Mouse (Mus musculus): ENCODE measurements around the gene Tmed8.

The Tmed8 gene

GRCm38 (mm10) chr12:87158099-87158498, 42.2 kb downstream of the Tmed8 start:
- no peak for DNase-seq (ENCODE audit: low read depth)

- no peak for DNase-seq (ENCODE audit: low read depth)
Observed at GRCm38 (mm10) chr12:87157361-87157760, 42.9 kb downstream of the Tmed8 start.

- DNase-seq (ENCODE audit: low read depth): peak; percentile 59
Observed at GRCm38 (mm10) chr12:87154448-87154847, 45.8 kb downstream of the Tmed8 start.

- no peak for DNase-seq (ENCODE audit: low read depth)
Observed at GRCm38 (mm10) chr12:87149471-87149870, 50.8 kb downstream of the Tmed8 start.

GRCm38 (mm10) chr12:87148136-87148535, 52.1 kb downstream of the Tmed8 start:
- DNase-seq (ENCODE audit: low read depth): no peak

- DNase-seq (ENCODE audit: low read depth): peak; percentile 94
Observed at GRCm38 (mm10) chr12:87147395-87148089, 52.7 kb downstream of the Tmed8 start, which contains the start of gene Pomt2. TSS of gene Pomt2 (minus strand) at chr12:87147968.

- peak; percentile 77 for DNase-seq (ENCODE audit: low read depth)
Observed at GRCm38 (mm10) chr12:87146966-87147365, 53.3 kb downstream of the Tmed8 start, which contains the start of gene Gstz1. TSS of gene Gstz1 (plus strand) at chr12:87147165.

- no peak for DNase-seq (ENCODE audit: low read depth)
Observed at GRCm38 (mm10) chr12:87142156-87142555, 58.1 kb downstream of the Tmed8 start.

- no peak for DNase-seq (ENCODE audit: low read depth)
Observed at GRCm38 (mm10) chr12:87138768-87139167, 61.5 kb downstream of the Tmed8 start.

GRCm38 (mm10) chr12:87138342-87138701, 61.9 kb downstream of the Tmed8 start:
- DNase-seq (ENCODE audit: low read depth): no peak

- DNase-seq (ENCODE audit: low read depth): no peak
Observed at GRCm38 (mm10) chr12:87137439-87138341, 62.6 kb downstream of the Tmed8 start.

- DNase-seq (ENCODE audit: low read depth): no peak
Observed at GRCm38 (mm10) chr12:87132784-87133183, 67.5 kb downstream of the Tmed8 start.

GRCm38 (mm10) chr12:87132210-87132609, 68.0 kb downstream of the Tmed8 start:
- no peak for DNase-seq (ENCODE audit: low read depth)

GRCm38 (mm10) chr12:87131619-87132018, 68.6 kb downstream of the Tmed8 start:
- peak; percentile 10 for DNase-seq (ENCODE audit: low read depth)

GRCm38 (mm10) chr12:87131181-87131580, 69.1 kb downstream of the Tmed8 start:
- DNase-seq (ENCODE audit: low read depth): no peak

GRCm38 (mm10) chr12:87130224-87130623, 70.0 kb downstream of the Tmed8 start:
- no peak for DNase-seq (ENCODE audit: low read depth)

GRCm38 (mm10) chr12:87127256-87127655, 73.0 kb downstream of the Tmed8 start:
- DNase-seq (ENCODE audit: low read depth): no peak

GRCm38 (mm10) chr12:87121918-87122589, 78.2 kb downstream of the Tmed8 start:
- no peak for DNase-seq (ENCODE audit: low read depth)
